Mouse (Mus musculus) olfactory bulb, adult 2 months (tissue): ENCODE results near the gene Hist1h4j.

Source experiments
- CTCF ChIP-seq: fragments of 200-500 bp; IDR thresholded peaks from 2 replicates; pipeline ENCODE4 v1.5.1; 2012; ENCODE audit warnings: low read depth, mild to moderate bottlenecking, low read length, moderate library complexity; ENCODE audit not compliant: insufficient read depth
- POLR2A ChIP-seq: fragments of 200-500 bp; IDR thresholded peaks from 2 replicates; pipeline ENCODE4 v1.6.1; 2012; ENCODE audit warnings: mild to moderate bottlenecking, low read depth, low read length, moderate library complexity; ENCODE audit not compliant: insufficient read depth

- TF ChIP-seq POLR2A (no peak), CTCF (no peak)
Measured at GRCm38 (mm10) chr13:21781639-21782038, 46.8 kb downstream of the Hist1h4j start.
